Mouse (Mus musculus): ENCODE results near the gene Olfr1118. TPM values are rescaled to one million over a fixed set of nuclear protein-coding genes. Genes with fewer than 3 reads are reported as not detected.
"Not testable (repeated sequence)": the region's sequence is repeated elsewhere in the genome, so short reads cannot be mapped to it uniquely, and the experiment has no call there.

Gene Olfr1118
- polyA plus RNA-seq (2014; fragmentation: Nextera tagmentation; extraction: Ambion mirVana) = not detected in 2 replicates

DNA sequence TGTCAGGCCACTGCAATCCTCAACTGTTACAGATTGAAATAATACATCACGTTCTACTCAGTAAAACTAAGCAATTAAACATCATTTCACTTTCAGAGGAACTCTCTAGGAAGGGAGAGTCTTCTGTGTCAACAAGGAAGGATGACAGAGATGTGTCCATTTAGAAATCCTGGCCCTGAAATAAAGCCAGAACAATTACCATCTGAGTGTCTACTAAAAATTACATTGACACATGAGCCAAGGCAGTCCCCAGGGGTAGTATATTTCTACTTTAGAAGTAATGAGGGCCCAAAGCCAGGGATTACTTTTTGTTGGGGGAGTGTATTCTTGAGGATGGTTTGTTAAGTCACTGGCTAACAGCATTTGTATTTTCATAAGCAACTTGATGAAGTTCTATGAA is at the start of gene Olfr1118:
Olfr1118 (plus strand) TSS at position 301 of the 400 bp plus-strand sequence.
- WGBS (ENCODE audit: insufficient replicate concordance) = 69% methylated on average over 1 of the region's 1 CpGs
- Histone ChIP-seq H3K4me1 (ENCODE audit: control insufficient read depth, insufficient read depth, low read length) (no peaks in the 10 kb centered on the region), H3K27ac (ENCODE audit: low read depth, low read length) (no peak within 1 kb of the TSS), H3K4me3 (ENCODE audit: low read depth, low read length) (no peak within 1 kb of the TSS), H3K36me3 (ENCODE audit: control insufficient read depth, insufficient read depth, low read length) (no peaks in the 10 kb centered on the region), H3K4me2 (no peak within 1 kb of the TSS), H3K9ac (ENCODE audit: low read depth, low read length) (no peak within 1 kb of the TSS), H3K27me3 (ENCODE audit: control insufficient read depth, insufficient read depth, low read length) (no peaks in the 10 kb centered on the region), H3K9me3 (replicated peaks; ENCODE audit: control insufficient read depth, low read length) (no peaks in the 10 kb centered on the region)
- no peak for ATAC-seq (replicated peaks; ENCODE audit: insufficient number of reproducible peaks, low FRiP score, low TSS enrichment)

DNA sequence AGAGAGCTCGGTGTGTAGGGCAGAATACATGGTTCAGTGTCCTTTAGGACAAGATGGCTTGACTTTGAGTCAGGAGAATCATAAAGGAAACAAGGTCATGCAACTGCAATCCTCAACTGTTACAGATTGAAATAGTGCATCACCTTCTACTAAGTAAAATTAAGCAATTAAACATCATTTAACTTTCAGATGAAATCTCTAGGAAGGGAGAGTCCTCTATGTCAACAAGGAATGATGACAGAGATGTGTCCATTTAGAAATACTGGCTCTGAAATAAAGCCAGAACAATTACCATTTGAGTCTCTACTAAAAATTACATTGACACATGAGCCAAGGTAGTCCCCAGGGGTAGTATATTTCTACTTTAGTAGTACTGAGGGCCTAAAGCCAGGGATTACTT is 40.1 kb upstream of the Olfr1118 start, which contains the start of gene Olfr1116:
Olfr1116 (plus strand) TSS at position 301 of the 400 bp plus-strand sequence.
- no peak within 1 kb of the TSS for H3K27ac ChIP-seq (ENCODE audit: low read depth, low read length)
- no peaks in the 10 kb centered on the region for H3K27me3 ChIP-seq (ENCODE audit: control insufficient read depth, insufficient read depth, low read length)
- no peak within 1 kb of the TSS for H3K4me2 ChIP-seq
- no peaks in the 10 kb centered on the region for H3K4me1 ChIP-seq (ENCODE audit: control insufficient read depth, insufficient read depth, low read length)
- H3K9me3 ChIP-seq (replicated peaks; ENCODE audit: control insufficient read depth, low read length) = no peaks in the 10 kb centered on the region
- no peak for ATAC-seq (replicated peaks; ENCODE audit: insufficient number of reproducible peaks, low FRiP score, low TSS enrichment)
- H3K9ac ChIP-seq (ENCODE audit: low read depth, low read length) = no peak within 1 kb of the TSS
- WGBS (ENCODE audit: insufficient replicate concordance) = 84% methylated on average over 1 of the region's 1 CpGs
- no peak within 1 kb of the TSS for H3K4me3 ChIP-seq (ENCODE audit: low read depth, low read length)
- no peaks in the 10 kb centered on the region for H3K36me3 ChIP-seq (ENCODE audit: control insufficient read depth, insufficient read depth, low read length)

DNA sequence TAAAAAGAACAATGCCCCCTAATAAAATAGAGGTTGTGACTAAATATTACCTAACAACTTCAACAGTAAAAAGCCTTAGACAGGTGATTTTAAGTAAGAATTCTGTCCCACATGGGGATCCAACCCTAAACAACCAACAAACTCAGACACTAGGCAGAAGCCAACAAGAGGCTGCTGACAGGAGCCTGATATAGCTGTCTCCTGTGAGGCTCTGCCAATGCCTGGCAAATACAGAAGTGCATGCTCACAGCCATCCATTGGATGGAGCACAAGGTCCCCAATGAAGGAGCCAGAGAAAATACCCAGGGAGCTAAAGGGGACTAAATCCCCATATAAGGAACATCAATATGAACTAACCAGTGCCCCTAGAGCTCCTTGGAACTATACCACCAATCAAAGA is 13.4 kb upstream of the Olfr1118 start:
- not testable (repeated sequence) for H3K27me3 ChIP-seq (ENCODE audit: control insufficient read depth, insufficient read depth, low read length); ATAC-seq (replicated peaks; ENCODE audit: insufficient number of reproducible peaks, low FRiP score, low TSS enrichment); H3K4me2 ChIP-seq; H3K4me1 ChIP-seq (ENCODE audit: control insufficient read depth, insufficient read depth, low read length); H3K9ac ChIP-seq (ENCODE audit: low read depth, low read length); H3K27ac ChIP-seq (ENCODE audit: low read depth, low read length); H3K9me3 ChIP-seq (replicated peaks; ENCODE audit: control insufficient read depth, low read length); H3K4me3 ChIP-seq (ENCODE audit: low read depth, low read length); H3K36me3 ChIP-seq (ENCODE audit: control insufficient read depth, insufficient read depth, low read length)

DNA sequence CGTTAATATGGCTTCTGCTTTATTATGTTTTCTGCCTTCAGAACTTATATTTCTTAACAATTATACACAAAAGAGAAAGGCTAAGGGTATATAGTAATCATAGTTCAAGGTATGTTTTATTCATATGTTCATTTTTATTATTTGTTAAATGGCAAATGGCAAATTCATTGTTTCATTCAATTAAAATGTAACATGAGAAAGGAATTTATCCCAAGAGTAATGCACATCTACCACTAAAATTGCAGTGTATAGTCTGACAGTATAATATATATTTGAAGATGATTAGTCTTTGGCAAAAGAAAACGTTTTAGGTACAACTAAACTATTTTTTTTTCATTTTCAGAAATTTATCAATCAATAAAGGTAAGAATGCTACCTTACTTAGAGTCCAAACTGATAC is 47.1 kb downstream of the Olfr1118 start, which contains the start of gene Olfr1120:
Olfr1120 (plus strand) TSS at position 301 of the 400 bp plus-strand sequence.
- WGBS (ENCODE audit: insufficient replicate concordance) = 52% methylated on average over 2 of the region's 2 CpGs
- no peaks in the 10 kb centered on the region for H3K9me3 ChIP-seq (replicated peaks; ENCODE audit: control insufficient read depth, low read length)
- H3K27ac ChIP-seq (ENCODE audit: low read depth, low read length) = no peak within 1 kb of the TSS
- no peaks in the 10 kb centered on the region for H3K36me3 ChIP-seq (ENCODE audit: control insufficient read depth, insufficient read depth, low read length)
- no peak for ATAC-seq (replicated peaks; ENCODE audit: insufficient number of reproducible peaks, low FRiP score, low TSS enrichment)
- no peak within 1 kb of the TSS for H3K4me2 ChIP-seq
- no peaks in the 10 kb centered on the region for H3K27me3 ChIP-seq (ENCODE audit: control insufficient read depth, insufficient read depth, low read length)
- H3K4me1 ChIP-seq (ENCODE audit: control insufficient read depth, insufficient read depth, low read length) = no peaks in the 10 kb centered on the region
- H3K4me3 ChIP-seq (ENCODE audit: low read depth, low read length) = no peak within 1 kb of the TSS
- H3K9ac ChIP-seq (ENCODE audit: low read depth, low read length) = no peak within 1 kb of the TSS

DNA sequence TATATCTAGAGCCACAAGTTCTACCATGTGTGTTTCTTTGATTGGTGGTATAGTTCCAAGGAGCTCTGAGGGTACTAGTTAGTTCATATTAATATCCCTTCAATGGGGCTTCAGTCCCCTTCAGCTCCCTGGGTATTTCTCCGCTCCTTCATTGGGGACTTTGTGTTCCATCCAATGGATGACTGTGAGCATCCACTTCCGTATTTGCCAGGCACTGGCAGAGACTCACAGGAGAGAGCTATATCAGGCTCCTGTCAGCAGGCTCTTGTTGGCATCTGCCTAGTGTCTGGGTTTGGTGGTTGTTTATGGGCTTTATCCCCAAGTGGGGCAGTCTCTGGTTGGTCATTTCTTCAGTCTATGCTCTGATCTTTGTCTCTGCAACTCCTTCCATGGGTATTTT is 52.7 kb downstream of the Olfr1118 start:
- H3K27me3 ChIP-seq (ENCODE audit: control insufficient read depth, insufficient read depth, low read length); H3K36me3 ChIP-seq (ENCODE audit: control insufficient read depth, insufficient read depth, low read length); H3K9me3 ChIP-seq (replicated peaks; ENCODE audit: control insufficient read depth, low read length); H3K9ac ChIP-seq (ENCODE audit: low read depth, low read length); ATAC-seq (replicated peaks; ENCODE audit: insufficient number of reproducible peaks, low FRiP score, low TSS enrichment); H3K27ac ChIP-seq (ENCODE audit: low read depth, low read length); H3K4me2 ChIP-seq; H3K4me3 ChIP-seq (ENCODE audit: low read depth, low read length); H3K4me1 ChIP-seq (ENCODE audit: control insufficient read depth, insufficient read depth, low read length): not testable (repeated sequence)
- WGBS (ENCODE audit: insufficient replicate concordance) = 79% methylated on average over 2 of the region's 2 CpGs

Other genes with a start within 250 kb of the Olfr1118 start
- gene Olfr1107, start 231.8 kb upstream of the Olfr1118 start, polyA plus RNA-seq (2014; fragmentation: Nextera tagmentation; extraction: Ambion mirVana) = not detected in 2 replicates
- not detected in 2 replicates for gene Olfr1109, start 211.6 kb upstream of the Olfr1118 start, polyA plus RNA-seq (2014; fragmentation: Nextera tagmentation; extraction: Ambion mirVana)
- not detected in 2 replicates for gene Olfr259, start 193.0 kb upstream of the Olfr1118 start, polyA plus RNA-seq (2014; fragmentation: Nextera tagmentation; extraction: Ambion mirVana)
- gene Olfr1110, start 167.3 kb upstream of the Olfr1118 start, polyA plus RNA-seq (2014; fragmentation: Nextera tagmentation; extraction: Ambion mirVana) = not detected in 2 replicates
- gene Olfr1111, start 155.0 kb upstream of the Olfr1118 start, polyA plus RNA-seq (2014; fragmentation: Nextera tagmentation; extraction: Ambion mirVana) = not detected in 2 replicates
- gene Olfr1112, start 119.8 kb upstream of the Olfr1118 start, polyA plus RNA-seq (2014; fragmentation: Nextera tagmentation; extraction: Ambion mirVana) = not detected in 2 replicates
- not detected in 2 replicates for gene Olfr1113, start 98.6 kb upstream of the Olfr1118 start, polyA plus RNA-seq (2014; fragmentation: Nextera tagmentation; extraction: Ambion mirVana)
- not detected in 2 replicates for gene Olfr1115, start 59.6 kb upstream of the Olfr1118 start, polyA plus RNA-seq (2014; fragmentation: Nextera tagmentation; extraction: Ambion mirVana)
- gene Olfr1116, start 40.0 kb upstream of the Olfr1118 start, polyA plus RNA-seq (2014; fragmentation: Nextera tagmentation; extraction: Ambion mirVana) = not detected in 2 replicates
- gene Olfr1120, start 47.2 kb downstream of the Olfr1118 start, polyA plus RNA-seq (2014; fragmentation: Nextera tagmentation; extraction: Ambion mirVana) = not detected in 2 replicates
- gene Olfr1121, start 62.3 kb downstream of the Olfr1118 start, polyA plus RNA-seq (2014; fragmentation: Nextera tagmentation; extraction: Ambion mirVana) = not detected in 2 replicates
- gene Olfr1122, start 78.3 kb downstream of the Olfr1118 start, polyA plus RNA-seq (2014; fragmentation: Nextera tagmentation; extraction: Ambion mirVana) = not detected in 2 replicates
- not detected in 2 replicates for gene Olfr1123, start 109.1 kb downstream of the Olfr1118 start, polyA plus RNA-seq (2014; fragmentation: Nextera tagmentation; extraction: Ambion mirVana)
- gene Olfr1124, start 122.7 kb downstream of the Olfr1118 start, polyA plus RNA-seq (2014; fragmentation: Nextera tagmentation; extraction: Ambion mirVana) = not detected in 2 replicates
- gene Olfr1126, start 146.4 kb downstream of the Olfr1118 start, polyA plus RNA-seq (2014; fragmentation: Nextera tagmentation; extraction: Ambion mirVana) = not detected in 2 replicates
- not detected in 2 replicates for gene Pramel7, start 189.5 kb downstream of the Olfr1118 start, polyA plus RNA-seq (2014; fragmentation: Nextera tagmentation; extraction: Ambion mirVana)
- not detected in 2 replicates for gene Pramel6, start 199.0 kb downstream of the Olfr1118 start, polyA plus RNA-seq (2014; fragmentation: Nextera tagmentation; extraction: Ambion mirVana)
- not detected in 2 replicates for gene Olfr153, start 224.2 kb downstream of the Olfr1118 start, polyA plus RNA-seq (2014; fragmentation: Nextera tagmentation; extraction: Ambion mirVana)
- not detected in 2 replicates for gene Olfr1128, start 238.0 kb downstream of the Olfr1118 start, polyA plus RNA-seq (2014; fragmentation: Nextera tagmentation; extraction: Ambion mirVana)

All from heart, embryonic 11.5 days (tissue).